11 mouse cellular contexts compared by ENCODE assay signal in genomic region chr15:83691901-83692361, GRCm38 (mm10). TPM values are rescaled to one million over a fixed set of nuclear protein-coding genes. Genes with fewer than 3 reads are reported as not detected.
DNase-seq lines count a peak whose midpoint lies in the region; ATAC-seq and TF ChIP-seq lines count a peak whose summit lies in the region.
"Had no signal": no experiment of that assay in that cellular context is flagged by ENCODE, and none has a peak within 500 bp of the region (broad histone marks: within the 10 kb centered on the region; RNA-seq: fewer than 3 reads in every experiment).

No protein-coding gene starts in this region.

- H3K4me3 ChIP-seq in gastrocnemius, adult 2 months: no peak overlapping the region
- H3K4me3 ChIP-seq in lung, embryonic 16.5 days (ENCODE audit: low read length): no peak overlapping the region
- H3K4me3 ChIP-seq in midbrain, embryonic 16.5 days (ENCODE audit: low read depth, low read length): no peak overlapping the region
- H3K4me3 ChIP-seq: neural tube, embryonic 15.5 days had no signal

- TF ChIP-seq CTCF in gastrocnemius, adult 2 months (IDR thresholded peaks at IDR 0.05): no peak

- H3K27me3 ChIP-seq in lung, embryonic 16.5 days (ENCODE audit: control insufficient read depth, insufficient read depth, low read depth, low read length): no peaks in the 10 kb centered on the region
- no peaks in the 10 kb centered on the region for H3K27me3 ChIP-seq in midbrain, embryonic 16.5 days (ENCODE audit: control insufficient read depth, insufficient read depth, low read depth, low read length)
- H3K27me3 ChIP-seq: neural tube, embryonic 15.5 days had no signal

- WGBS in lung, embryonic 16.5 days: 33% methylated on average over 8 of the region's 8 CpGs
- WGBS in midbrain, embryonic 16.5 days: 55% methylated on average over 8 of the region's 8 CpGs

- no peak overlapping the region for H3K4me2 ChIP-seq in lung, embryonic 16.5 days (ENCODE audit: low read depth, low read length)
- no peak overlapping the region for H3K4me2 ChIP-seq in midbrain, embryonic 16.5 days (ENCODE audit: low read length)
- H3K4me2 ChIP-seq: neural tube, embryonic 15.5 days had no signal

- no peaks in the 10 kb centered on the region for H3K9me3 ChIP-seq in lung, embryonic 16.5 days (ENCODE audit: control insufficient read depth, low read length)
- H3K9me3 ChIP-seq in midbrain, embryonic 16.5 days (replicated peaks; ENCODE audit: control insufficient read depth, low read length, poor library complexity, severe bottlenecking): no peaks in the 10 kb centered on the region
- H3K9me3 ChIP-seq: neural tube, embryonic 15.5 days had no signal

- H3K4me1 ChIP-seq in lung, embryonic 16.5 days (replicated peaks; ENCODE audit: control insufficient read depth, insufficient read depth, low read length): peaks cover 25% of the 10 kb centered on the region
- H3K4me1 ChIP-seq in midbrain, embryonic 16.5 days (ENCODE audit: control insufficient read depth, insufficient read depth, low read length): no peaks in the 10 kb centered on the region

- DNase-seq in gastrocnemius, adult 2 months: peak; percentile 36
- no peak for DNase-seq in gastrocnemius, adult 8-10 months (ENCODE audit: low spot score in 2 of 2)
- DNase-seq in lung, postnatal 25 days (ENCODE audit: low spot score): no peak
- DNase-seq in heart, postnatal 10 days: peak; percentile 51 to 63
- DNase-seq in testis, postnatal 10 days (ENCODE audit: low spot score): peak; percentile 57
- DNase-seq in thymus, postnatal 36 days: no peak

- no peaks in the 10 kb centered on the region for H3K36me3 ChIP-seq in lung, embryonic 16.5 days (ENCODE audit: control insufficient read depth, insufficient read depth, low read length)
- no peaks in the 10 kb centered on the region for H3K36me3 ChIP-seq in midbrain, embryonic 16.5 days (ENCODE audit: control insufficient read depth, insufficient read depth, low read length)
- H3K36me3 ChIP-seq: neural tube, embryonic 15.5 days had no signal

- intact Hi-C loops in gastrocnemius, adult 2 months (cut with DNase I): no loop called here
- intact Hi-C loops in heart, postnatal 10 days (cut with DNase I): no loop called here

- no peak overlapping the region for H3K27ac ChIP-seq in gastrocnemius, adult 2 months
- H3K27ac ChIP-seq in lung, embryonic 16.5 days (ENCODE audit: low read length): peak overlapping the region; percentile 12; the same call in 1 of the 2 replicates
- H3K27ac ChIP-seq in midbrain, embryonic 16.5 days (ENCODE audit: low read length): no peak overlapping the region
- H3K27ac ChIP-seq: neural tube, embryonic 15.5 days had no signal

- peak; percentile 41; the same call in 1 of the 2 replicates for ATAC-seq in lung, embryonic 16.5 days (ENCODE audit: low read depth)
- no peak for ATAC-seq in midbrain, embryonic 16.5 days
- ATAC-seq: Patski had no signal

- H3K9ac ChIP-seq in lung, embryonic 16.5 days (ENCODE audit: low read length): no peak overlapping the region
- no peak overlapping the region for H3K9ac ChIP-seq in midbrain, embryonic 16.5 days (ENCODE audit: low read depth, low read length)
- H3K9ac ChIP-seq: neural tube, embryonic 15.5 days had no signal

RNA-seq across cellular contexts. Expression of gene Scube1, which starts 32.9 kb away (rescaled TPM):
- total RNA-seq in gastrocnemius, adult 2 months (2021): under 1 TPM; 0.18 to 0.45 TPM
- under 1 TPM; 0.12 to 0.35 (median 0.22) TPM for total RNA-seq in gastrocnemius, adult 8-10 months (2022)
- 3.8 and 4.9 TPM in 2 replicates for polyA plus RNA-seq in lung, embryonic 16.5 days (2015; fragmentation: Nextera tagmentation; extraction: Ambion mirVana)
- total RNA-seq in heart, postnatal 10 days (2021): 1 to 10 TPM; 4.3 to 5.6 TPM
- 8.7 and 12.2 TPM in 2 replicates for polyA plus RNA-seq in midbrain, embryonic 16.5 days (2015; fragmentation: Nextera tagmentation; extraction: Ambion mirVana)
- total RNA-seq: megakaryocyte, adult 5-6 weeks had no signal

Comparison
In these comparisons a context has a peak if more than half of its experiments do, and no peak if none do; other contexts are left out.
1. DNase-seq: peak in gastrocnemius, adult 2 months (single experiment), heart, postnatal 10 days (2 of 2) and testis, postnatal 10 days (single experiment); none in gastrocnemius, adult 8-10 months (0 of 2), lung, postnatal 25 days (single experiment) and thymus, postnatal 36 days (0 of 2).